Mouse (Mus musculus) ES-Bruce4 (cell line): ENCODE results near the gene Trim67. TPM values are rescaled to one million over a fixed set of nuclear protein-coding genes. Genes with fewer than 3 reads are reported as not detected.

ENCODE experiments used
- H3K27ac ChIP-seq: 2 replicates; pipeline ENCODE4 v1.5.1; 2012; ENCODE audit warnings: low read length, inconsistent platforms; ENCODE audit not compliant: insufficient read depth
- H3K27me3 ChIP-seq: 2 replicates; pipeline ENCODE4 v1.6.1; 2012; ENCODE audit warnings: mild to moderate bottlenecking, low read length, inconsistent platforms; ENCODE audit not compliant: control insufficient read depth, poor library complexity, insufficient read depth, severe bottlenecking
- H3K36me3 ChIP-seq: 2 replicates; pipeline ENCODE4 v1.6.1; 2012; ENCODE audit warnings: inconsistent platforms, mild to moderate bottlenecking, low read length, moderate library complexity; ENCODE audit not compliant: control insufficient read depth, poor library complexity, insufficient read depth, severe bottlenecking
- H3K4me1 ChIP-seq: one replicate; pipeline ENCODE4 v1.8.1; 2011; ENCODE audit warnings: low read length; ENCODE audit not compliant: control insufficient read depth, insufficient read depth
- H3K4me3 ChIP-seq: 2 replicates; pipeline ENCODE4 v1.5.1; 2011; ENCODE audit warnings: low read depth, mild to moderate bottlenecking, low read length
- H3K9ac ChIP-seq: 2 replicates; pipeline ENCODE4 v1.6.1; 2012; ENCODE audit warnings: low read depth, mild to moderate bottlenecking, inconsistent platforms; ENCODE audit not compliant: poor library complexity, severe bottlenecking
- H3K9me3 ChIP-seq: replicated peaks from 2 replicates; pipeline ENCODE4 v1.6.1; 2012; ENCODE audit warnings: mild to moderate bottlenecking, low read length, inconsistent platforms; ENCODE audit not compliant: control insufficient read depth, poor library complexity, insufficient read depth, severe bottlenecking
- CTCF ChIP-seq: IDR thresholded peaks from one replicate; pipeline ENCODE4 v1.8.1; 2011; ENCODE audit warnings: low read depth, low read length
- EP300 ChIP-seq: IDR thresholded peaks from 2 replicates; pipeline ENCODE4 v1.6.1; 2011; ENCODE audit warnings: low read depth, low read length; ENCODE audit not compliant: insufficient read depth
- POLR2A ChIP-seq: IDR thresholded peaks from one replicate; pipeline ENCODE4 v1.8.1; 2011; ENCODE audit warnings: low read length; ENCODE audit not compliant: insufficient read depth
- polyA plus RNA-seq: library from polyadenylated mRNA; stranded (reverse); fragments of >200 nt; gene quantifications from 2 replicates; pipeline ENCODE4 v1.2.4, GENCODE M21; 2011; ENCODE audit warnings: low read depth; ENCODE audit not compliant: missing spikeins, insufficient read depth, insufficient read length

Gene Trim67
- polyA plus RNA-seq, 1 experiment: 9.1 TPM

GRCm38 (mm10) chr8:124878946-124879526 lies 86.1 kb downstream of the Trim67 start:
- no peaks in the 10 kb centered on the region for H3K9me3 ChIP-seq
- H3K9ac ChIP-seq: no peak overlapping the region
- peaks cover 88% of the 10 kb centered on the region for H3K36me3 ChIP-seq
- no peak overlapping the region for H3K27ac ChIP-seq
- no peaks in the 10 kb centered on the region for H3K27me3 ChIP-seq
- H3K4me3 ChIP-seq: no peak overlapping the region
- no peaks in the 10 kb centered on the region for H3K4me1 ChIP-seq
- TF ChIP-seq EP300 (no peak), CTCF (no peak), POLR2A (no peak)

Other genes with a start within 250 kb of the Trim67 start
- gene Agt, start 223.4 kb upstream of the Trim67 start, polyA plus RNA-seq: not detected in 2 replicates
- not detected in 2 replicates for gene Capn9, start 217.0 kb upstream of the Trim67 start, polyA plus RNA-seq
- 25.9 and 31.4 TPM in 2 replicates for gene 2310022B05Rik, start 129.7 kb upstream of the Trim67 start, polyA plus RNA-seq
- 57.1 and 59.4 TPM in 2 replicates for gene Ttc13, start 71.1 kb upstream of the Trim67 start, polyA plus RNA-seq
- gene Arv1, start 71.0 kb upstream of the Trim67 start, polyA plus RNA-seq: 25.4 and 28.8 TPM in 2 replicates
- gene Fam89a, start 41.3 kb upstream of the Trim67 start, polyA plus RNA-seq: 6.9 and 8.0 TPM in 2 replicates
- gene Gnpat, start 69.9 kb downstream of the Trim67 start, polyA plus RNA-seq: 96.0 and 113 TPM in 2 replicates
- gene 2810004N23Rik, start 70.0 kb downstream of the Trim67 start, polyA plus RNA-seq: 93.0 and 93.6 TPM in 2 replicates
- gene Exoc8, start 104.6 kb downstream of the Trim67 start, polyA plus RNA-seq: 10.1 and 10.9 TPM in 2 replicates
- 14.3 and 16.0 TPM in 2 replicates for gene Sprtn, start 104.8 kb downstream of the Trim67 start, polyA plus RNA-seq
- gene Egln1, start 156.2 kb downstream of the Trim67 start, polyA plus RNA-seq: 19.9 and 20.3 TPM in 2 replicates
- 48.9 and 51.2 TPM in 2 replicates for gene Tsnax, start 219.9 kb downstream of the Trim67 start, polyA plus RNA-seq